ENCODE assay signal across 8 mouse cellular contexts in the genomic region with DNA sequence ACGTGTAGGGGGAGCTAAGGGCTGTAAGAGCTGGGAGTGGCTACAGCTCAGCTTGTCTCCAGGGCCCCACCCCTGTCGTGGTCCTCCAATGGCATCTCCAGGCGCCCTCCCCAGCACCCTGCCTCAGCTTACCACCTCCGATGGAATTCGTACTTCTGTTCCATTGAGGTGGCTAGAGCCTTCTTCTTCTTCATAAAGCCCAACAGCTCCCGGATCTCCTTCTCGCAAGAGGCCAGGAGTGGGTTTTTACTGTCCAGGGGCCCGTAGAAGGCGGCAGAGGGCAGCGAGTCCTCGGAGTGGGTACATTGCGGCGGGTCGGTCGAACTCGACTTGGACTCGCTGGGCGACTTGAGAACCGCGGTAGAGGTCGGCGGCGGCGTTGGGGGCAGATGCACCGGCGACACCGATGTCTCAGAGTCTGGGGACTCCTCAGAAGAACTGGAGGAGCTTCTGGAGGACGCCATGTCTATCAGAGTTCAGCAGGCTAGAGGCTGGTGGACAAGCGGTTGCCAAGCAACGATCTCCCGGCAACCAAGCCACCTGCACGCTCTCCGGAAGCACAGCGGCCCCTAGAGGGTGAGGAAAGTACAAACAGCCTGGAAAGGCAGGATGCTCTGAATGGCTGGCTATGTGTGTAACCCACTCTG. TPM values are rescaled to one million over a fixed set of nuclear protein-coding genes. Genes with fewer than 3 reads are reported as not detected.
DNase-seq lines count a peak whose midpoint lies in the region; ATAC-seq and TF ChIP-seq lines count a peak whose summit lies in the region.

A gene (minus strand): TSS at position 486 of the 647 bp plus-strand sequence.

- under 1% methylated on average over 34 of the region's 34 CpGs for WGBS in hindbrain, embryonic 10.5 days
- under 1% methylated on average over 34 of the region's 34 CpGs for WGBS in lung, embryonic 15.5 days
- 4% methylated on average over 34 of the region's 34 CpGs for WGBS in thymus, adult 2 months

- peak within 1 kb of the TSS; percentile 74 for H3K4me2 ChIP-seq in lung, embryonic 15.5 days

- ATAC-seq in frontal cortex, adult (ENCODE audit: low TSS enrichment), result peak; percentile 78
- ATAC-seq in lung, embryonic 15.5 days (ENCODE audit: borderline replicate concordance, extremely low read depth, low FRiP score, low TSS enrichment), result peak; percentile 91

- peak within 1 kb of the TSS; percentile 85 for H3K27ac ChIP-seq in hindbrain, embryonic 10.5 days
- no peak within 1 kb of the TSS for H3K27ac ChIP-seq in lung, embryonic 15.5 days
- H3K27ac ChIP-seq in thymus, adult 2 months (ENCODE audit: control insufficient read depth, insufficient read depth, low read length), result no peak within 1 kb of the TSS

- peak; percentile 86 for TF ChIP-seq CTCF in thymus, adult 2 months (IDR thresholded peaks at IDR 0.05; ENCODE audit: borderline replicate concordance, control insufficient read depth, extremely low read depth, insufficient read depth, low read length, poor library complexity)

- H3K27me3 ChIP-seq in hindbrain, embryonic 10.5 days (ENCODE audit: insufficient read depth, poor library complexity, severe bottlenecking), result no peaks in the 10 kb centered on the region
- H3K27me3 ChIP-seq in lung, embryonic 15.5 days, result no peaks in the 10 kb centered on the region
- no peaks in the 10 kb centered on the region for H3K27me3 ChIP-seq in thymus, adult 2 months (ENCODE audit: control insufficient read depth, insufficient read depth, low read length)

- no peaks in the 10 kb centered on the region for H3K36me3 ChIP-seq in hindbrain, embryonic 10.5 days
- no peaks in the 10 kb centered on the region for H3K36me3 ChIP-seq in lung, embryonic 15.5 days
- H3K36me3 ChIP-seq in thymus, adult 2 months (ENCODE audit: control insufficient read depth, insufficient read depth, low read length), result no peaks in the 10 kb centered on the region

- DNase-seq in MEL-GATA-1-ER (ENCODE audit: extremely low read depth, low read depth), result peak; percentile 87
- peak; percentile 79 for DNase-seq in cerebellum, adult 9-10 months
- peak; percentile 92 for DNase-seq in hindbrain, embryonic 10.5 days (ENCODE audit: low spot score)
- DNase-seq in layer of hippocampus, adult 9-10 months (ENCODE audit: low spot score), result peak; percentile 81
- DNase-seq in ovary, adult 18-20 months (ENCODE audit: low spot score), result peak; percentile 81
- peak; percentile 94 for DNase-seq in thymus, adult 2 months

- H3K9ac ChIP-seq in lung, embryonic 15.5 days, result no peak within 1 kb of the TSS

- H3K9me3 ChIP-seq in hindbrain, embryonic 10.5 days, result no peaks in the 10 kb centered on the region
- no peaks in the 10 kb centered on the region for H3K9me3 ChIP-seq in lung, embryonic 15.5 days

- peaks cover 43% of the 10 kb centered on the region for H3K4me1 ChIP-seq in hindbrain, embryonic 10.5 days (replicated peaks)
- peaks cover 7% of the 10 kb centered on the region; the same call in 1 of the 2 replicates for H3K4me1 ChIP-seq in lung, embryonic 15.5 days
- H3K4me1 ChIP-seq in thymus, adult 2 months (replicated peaks; ENCODE audit: control insufficient read depth, insufficient read depth, low read length), result peaks cover 14% of the 10 kb centered on the region

- no peak for TF ChIP-seq POLR2A in thymus, adult 2 months (IDR thresholded peaks at IDR 0.05; ENCODE audit: control insufficient read depth, extremely low read depth, insufficient read depth, low read length, poor library complexity)

- H3K4me3 ChIP-seq in hindbrain, embryonic 10.5 days, result peak within 1 kb of the TSS; percentile 71
- H3K4me3 ChIP-seq in lung, embryonic 15.5 days, result peak within 1 kb of the TSS; percentile 52
- peak within 1 kb of the TSS; percentile 38 for H3K4me3 ChIP-seq in thymus, adult 2 months (ENCODE audit: control insufficient read depth, insufficient read depth, low read length)

RNA-seq across cellular contexts. Expression of the gene that starts here (rescaled TPM):
- 1.4 TPM in 2 replicates for polyA plus RNA-seq in hindbrain, embryonic 10.5 days (2016; fragmentation: Nextera tagmentation; extraction: Ambion mirVana)
- polyA plus RNA-seq in lung, embryonic 15.5 days (2015; fragmentation: Nextera tagmentation; extraction: Ambion mirVana), result 0.79 and 1.5 TPM in 2 replicates
- 0.44 and 0.79 TPM in 2 replicates for polyA plus RNA-seq in thymus, adult 2 months (2012; rRNA removed)

Comparison
In these comparisons a context has a peak if more than half of its experiments do, and no peak if none do; other contexts are left out.
1. Peak in DNase-seq and H3K4me3 ChIP-seq in thymus, adult 2 months; RNA of the gene not detected or under 1 TPM.